Mouse (Mus musculus) liver, postnatal 0 days (tissue): ENCODE measurements around the gene Cacng4. TPM values are rescaled to one million over a fixed set of nuclear protein-coding genes. Genes with fewer than 3 reads are reported as not detected.

ENCODE experiments used
- ATAC-seq: fragments of 200-750 bp; cut with Nextera tagmentation; 2 replicates; pipeline ENCODE4 v1.8.0; 2017; ENCODE audit warnings: mild to moderate bottlenecking, moderate library complexity
- DNase-seq: peaks from one replicate; pipeline ENCODE4 v3.0.0-alpha.2; 2016
- H3K27ac ChIP-seq: fragments of 300-500 bp; sonication (generic); 2 replicates; pipeline ENCODE4 v1.5.1; 2014; ENCODE audit warnings: antibody characterized with exemption, moderate library complexity, mild to moderate bottlenecking, low read depth
- H3K27me3 ChIP-seq: fragments of 300-500 bp; sonication (generic); 2 replicates; pipeline ENCODE4 v1.6.1; 2014; ENCODE audit warnings: low read length, control low read depth, mixed read lengths; ENCODE audit not compliant: insufficient read depth
- H3K36me3 ChIP-seq: fragments of 300-500 bp; sonication (generic); replicated peaks from 2 replicates; pipeline ENCODE4 v1.6.1; 2014; ENCODE audit warnings: mild to moderate bottlenecking, control low read depth, low read length, moderate library complexity, mixed read lengths; ENCODE audit not compliant: insufficient read depth
- H3K4me1 ChIP-seq: fragments of 300-500 bp; sonication (generic); 2 replicates; pipeline ENCODE4 v1.6.1; 2014; ENCODE audit warnings: antibody characterized with exemption, mild to moderate bottlenecking, control low read depth; ENCODE audit not compliant: insufficient read depth
- H3K4me2 ChIP-seq: fragments of 300-500 bp; sonication (generic); 2 replicates; pipeline ENCODE4 v1.6.1; 2014; ENCODE audit warnings: low read depth, mild to moderate bottlenecking, low read length, moderate library complexity, mixed read lengths
- H3K4me3 ChIP-seq: fragments of 300-500 bp; sonication (generic); 2 replicates; pipeline ENCODE4 v1.5.1; 2014; ENCODE audit warnings: low read depth, low read length
- H3K9ac ChIP-seq: fragments of 300-500 bp; sonication (generic); replicated peaks from 2 replicates; pipeline ENCODE4 v1.6.1; 2014; ENCODE audit warnings: mild to moderate bottlenecking, moderate library complexity
- H3K9me3 ChIP-seq: fragments of 300-500 bp; sonication (generic); 2 replicates; pipeline ENCODE4 v1.6.1; 2016; ENCODE audit warnings: mild to moderate bottlenecking, control low read depth, low read length, mixed read lengths
- CTCF ChIP-seq: sonication (generic); IDR thresholded peaks from 2 replicates; pipeline ENCODE4 v1.5.1; 2016; ENCODE audit warnings: antibody characterized with exemption, low read depth
- EP300 ChIP-seq: IDR thresholded peaks from 2 replicates; pipeline ENCODE4 v1.6.1; 2016; ENCODE audit warnings: antibody characterized with exemption, low read depth, mild to moderate bottlenecking
- WGBS: fragments of 180-500 bp; shearing (Covaris S2); extraction: QIAGEN DNeasy Blood & Tissue Kit; methylation state at CpG from one replicate; pipeline ENCODE4 v1.1.7; 2014; ENCODE audit not compliant: insufficient replicate concordance; 5-methylcytosine and 5-hydroxymethylcytosine counted together
- polyA plus RNA-seq: library from polyadenylated mRNA; unstranded; fragments of >200 nt; fragmentation: Nextera tagmentation; extraction: Ambion mirVana; gene quantifications from 2 replicates; pipeline ENCODE4 v1.2.1, GENCODE M21; 2015

The Cacng4 gene
- not detected in 2 replicates for polyA plus RNA-seq

GRCm38 (mm10) chr11:107794547-107795269 lies at the start of gene Cacng4:
TSS of gene Cacng4 (minus strand) at chr11:107794557.
- DNase-seq (no peak), ATAC-seq (no peak)
- no peak within 1 kb of the TSS for H3K9ac ChIP-seq
- peak within 1 kb of the TSS; percentile 26; the same call in 1 of the 2 replicates for H3K4me3 ChIP-seq
- no peak for TF ChIP-seq EP300
- no peak for TF ChIP-seq CTCF
- H3K9me3 ChIP-seq, result no peaks in the 10 kb centered on the region
- peaks cover 63% of the 10 kb centered on the region for H3K27me3 ChIP-seq
- no peaks in the 10 kb centered on the region for H3K36me3 ChIP-seq
- 4% methylated on average over 10 of the region's 73 CpGs for WGBS
- no peak within 1 kb of the TSS for H3K27ac ChIP-seq
- peak within 1 kb of the TSS; percentile 57 for H3K4me2 ChIP-seq
- no peaks in the 10 kb centered on the region for H3K4me1 ChIP-seq

- DNase-seq (no peak), ATAC-seq (no peak)
- Histone ChIP-seq H3K4me1 (no peaks in the 10 kb centered on the region), H3K27me3 (no peaks in the 10 kb centered on the region), H3K9me3 (no peaks in the 10 kb centered on the region), H3K27ac (no peak overlapping the region), H3K9ac (no peak overlapping the region), H3K36me3 (no peaks in the 10 kb centered on the region), H3K4me2 (no peak overlapping the region), H3K4me3 (no peak overlapping the region)
- WGBS, result 52% methylated on average over 7 of the region's 7 CpGs
- no peak for TF ChIP-seq EP300
These were observed 39.1 kb upstream of the Cacng4 start for GRCm38 (mm10) chr11:107833351-107834040.

GRCm38 (mm10) chr11:107817196-107817595 lies 22.8 kb upstream of the Cacng4 start:
- DNase-seq (peak; percentile 36), ATAC-seq (no peak)
- 48% methylated on average over 5 of the region's 5 CpGs for WGBS
- TF ChIP-seq EP300 (no peak), CTCF (no peak)
- no peak overlapping the region for H3K4me2 ChIP-seq
- H3K4me3 ChIP-seq, result no peak overlapping the region
- H3K36me3 ChIP-seq, result no peaks in the 10 kb centered on the region
- no peaks in the 10 kb centered on the region for H3K4me1 ChIP-seq
- no peak overlapping the region for H3K9ac ChIP-seq
- H3K9me3 ChIP-seq, result no peaks in the 10 kb centered on the region
- no peaks in the 10 kb centered on the region for H3K27me3 ChIP-seq
- H3K27ac ChIP-seq, result no peak overlapping the region

- no peak for DNase-seq
- Histone ChIP-seq H3K36me3 (no peaks in the 10 kb centered on the region), H3K9me3 (no peaks in the 10 kb centered on the region), H3K27ac (no peak overlapping the region), H3K4me3 (no peak overlapping the region), H3K27me3 (no peaks in the 10 kb centered on the region), H3K4me2 (no peak overlapping the region), H3K4me1 (no peaks in the 10 kb centered on the region), H3K9ac (no peak overlapping the region)
- no peak for ATAC-seq
- TF ChIP-seq EP300 (no peak), CTCF (no peak)
- WGBS, result 35% methylated on average over 21 of the region's 21 CpGs
These were observed 18.7 kb upstream of the Cacng4 start for GRCm38 (mm10) chr11:107812941-107813648.

DNA sequence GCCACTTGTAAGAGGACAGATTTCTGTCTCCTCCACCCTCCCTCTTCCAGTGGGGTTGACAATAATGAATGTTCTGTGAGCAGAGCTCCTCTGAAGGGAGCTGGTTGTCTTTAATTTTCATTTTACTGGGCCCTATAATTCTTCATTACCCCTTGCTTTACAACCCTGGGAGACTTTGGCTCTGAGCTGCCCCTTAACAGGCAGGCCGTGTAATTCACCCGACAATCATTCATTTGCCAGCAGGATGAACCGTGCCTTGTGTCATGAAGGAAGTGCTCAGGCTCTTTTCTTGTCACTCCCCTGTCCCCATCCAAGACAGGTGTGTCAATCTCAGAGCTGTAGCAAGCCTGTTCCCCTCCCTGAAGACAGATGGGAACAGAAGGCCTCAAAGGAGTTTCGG lies 18.1 kb upstream of the Cacng4 start:
- H3K4me2 ChIP-seq, result no peak overlapping the region
- TF ChIP-seq EP300 (no peak), CTCF (no peak)
- WGBS, result 45% methylated on average over 4 of the region's 4 CpGs
- H3K27ac ChIP-seq, result no peak overlapping the region
- no peaks in the 10 kb centered on the region for H3K27me3 ChIP-seq
- ATAC-seq (no peak), DNase-seq (no peak)
- no peak overlapping the region for H3K9ac ChIP-seq
- H3K36me3 ChIP-seq, result no peaks in the 10 kb centered on the region
- no peak overlapping the region for H3K4me3 ChIP-seq
- no peaks in the 10 kb centered on the region for H3K9me3 ChIP-seq
- no peaks in the 10 kb centered on the region for H3K4me1 ChIP-seq

DNA sequence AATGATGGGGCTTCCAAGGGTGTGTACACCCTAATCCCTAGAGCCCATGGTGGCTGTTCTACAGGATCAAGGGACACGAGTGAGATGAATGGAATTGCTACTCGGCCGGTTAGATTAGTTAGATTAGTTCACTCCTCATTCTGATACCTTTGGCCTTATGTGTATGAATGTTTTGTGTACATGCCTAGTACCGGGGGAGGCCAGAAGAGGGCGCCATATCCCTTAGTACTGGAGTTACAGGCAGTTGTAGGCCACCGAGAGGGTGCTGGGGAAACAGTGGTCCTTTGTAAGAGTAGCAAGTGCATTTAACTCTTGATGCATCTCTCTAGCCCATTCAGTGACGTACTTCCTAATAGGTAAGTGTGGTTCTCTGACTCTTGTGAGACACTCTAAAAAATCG lies 14.2 kb upstream of the Cacng4 start:
- H3K27ac ChIP-seq, result no peak overlapping the region
- no peak overlapping the region for H3K4me3 ChIP-seq
- ATAC-seq, result no peak
- DNase-seq, result no peak
- no peaks in the 10 kb centered on the region for H3K27me3 ChIP-seq
- 64% methylated on average over 8 of the region's 8 CpGs for WGBS
- no peaks in the 10 kb centered on the region for H3K4me1 ChIP-seq
- H3K4me2 ChIP-seq, result no peak overlapping the region
- TF ChIP-seq EP300 (no peak), CTCF (peak; percentile 49)
- no peaks in the 10 kb centered on the region for H3K36me3 ChIP-seq
- H3K9ac ChIP-seq, result no peak overlapping the region
- no peaks in the 10 kb centered on the region for H3K9me3 ChIP-seq
